Mouse (Mus musculus): ENCODE measurements around the gene Tecpr2. TPM values are rescaled to one million over a fixed set of nuclear protein-coding genes. Genes with fewer than 3 reads are reported as not detected.
A peak's percentile ranks its signal among the peaks of the same experiment; 100 is the strongest.

Tecpr2 gene
- polyA plus RNA-seq, 1 experiment from 2014 or later, result 6.2 TPM

DNA sequence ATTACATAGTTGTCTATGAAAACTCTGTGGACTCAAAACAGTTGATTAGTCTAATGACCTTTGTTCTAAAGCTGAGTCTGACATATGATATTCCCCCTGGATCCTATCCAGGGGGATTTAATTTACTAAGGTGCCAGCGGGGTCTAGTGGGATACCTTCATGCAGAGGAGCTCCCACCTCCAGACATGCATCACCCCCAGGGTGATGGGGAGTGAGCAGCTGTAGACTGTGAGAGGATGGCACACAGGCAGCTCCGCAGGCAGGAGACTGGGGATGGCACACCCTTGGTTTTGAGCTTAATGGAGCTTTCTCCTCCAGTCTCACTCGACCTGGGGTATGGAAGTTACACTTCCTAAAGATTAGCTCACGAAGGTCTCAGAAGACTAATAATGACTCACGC is 32.5 kb downstream of the Tecpr2 start:
- H3K4me1 ChIP-seq (replicated peaks), result no peaks in the 10 kb centered on the region
- H3K36me3 ChIP-seq, result peaks cover 56% of the 10 kb centered on the region
- no peaks in the 10 kb centered on the region for H3K9me3 ChIP-seq
- H3K4me2 ChIP-seq (replicated peaks), result no peak overlapping the region
- no peak overlapping the region for H3K4me3 ChIP-seq (replicated peaks)
- no peak for ATAC-seq
- no peak overlapping the region for H3K27ac ChIP-seq
- H3K9ac ChIP-seq (replicated peaks), result no peak overlapping the region
- H3K27me3 ChIP-seq, result no peaks in the 10 kb centered on the region
- WGBS, result 87% methylated on average over 5 of the region's 5 CpGs

DNA sequence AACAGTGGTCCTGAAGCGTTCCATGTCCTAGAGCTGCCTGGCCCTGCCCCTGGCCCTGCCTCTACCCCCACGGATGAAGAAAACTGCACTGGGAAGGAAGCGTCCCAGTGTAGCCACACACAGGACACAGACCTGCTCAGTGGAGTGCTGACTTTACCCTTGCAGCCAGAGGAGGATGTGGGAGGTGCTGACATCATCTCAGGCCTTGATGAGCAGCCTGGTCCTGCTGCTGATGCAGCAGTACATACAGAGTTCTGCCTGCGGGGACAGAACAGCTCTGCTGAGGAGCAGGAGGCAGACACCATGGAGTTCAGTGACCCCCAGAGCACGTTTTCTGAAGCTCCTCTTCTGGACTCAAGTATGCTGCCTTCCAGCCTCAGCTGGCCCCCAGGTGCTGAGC is 43.8 kb downstream of the Tecpr2 start:
- Histone ChIP-seq H3K9me3 (no peaks in the 10 kb centered on the region), H3K4me3 (replicated peaks) (no peak overlapping the region), H3K36me3 (peaks cover 57% of the 10 kb centered on the region), H3K27ac (no peak overlapping the region), H3K27me3 (no peaks in the 10 kb centered on the region), H3K9ac (replicated peaks) (no peak overlapping the region), H3K4me2 (replicated peaks) (no peak overlapping the region), H3K4me1 (replicated peaks) (no peaks in the 10 kb centered on the region)
- ATAC-seq, result no peak
- 89% methylated on average over 5 of the region's 5 CpGs for WGBS

DNA sequence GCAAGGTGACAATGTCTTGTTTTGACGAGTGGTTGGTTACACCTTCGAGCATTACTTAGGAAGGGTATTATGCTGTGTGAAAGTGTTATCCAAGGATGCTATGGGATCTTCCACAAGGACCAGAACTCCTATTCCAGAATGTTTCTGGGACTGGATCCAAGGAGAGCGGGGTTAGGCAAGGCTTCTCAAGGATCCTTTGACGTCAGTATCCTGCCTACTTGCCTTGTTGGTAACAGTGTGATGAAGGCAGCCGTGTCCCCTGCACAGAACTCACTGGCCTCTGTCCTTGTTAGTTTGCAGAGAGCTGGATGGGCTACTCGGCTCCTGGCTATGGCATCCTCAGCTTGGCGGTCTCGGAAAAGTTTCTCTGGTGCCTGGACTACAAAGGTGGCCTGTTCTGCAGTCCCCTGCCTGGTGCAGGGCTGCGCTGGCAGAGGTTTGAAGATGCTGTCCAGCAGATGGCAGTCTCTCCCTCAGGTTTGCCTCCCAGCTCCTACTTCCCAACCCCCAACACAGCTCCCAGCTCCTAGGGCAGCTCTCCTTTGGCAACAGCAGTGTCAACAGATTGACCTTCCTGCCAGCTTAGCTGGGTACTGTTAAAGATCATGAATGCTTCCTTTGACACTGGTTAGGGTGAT is 47.0 kb downstream of the Tecpr2 start:
- H3K36me3 ChIP-seq, result peaks cover 63% of the 10 kb centered on the region
- ATAC-seq, result peak; percentile 86
- H3K4me2 ChIP-seq (replicated peaks), result no peak overlapping the region
- no peaks in the 10 kb centered on the region for H3K27me3 ChIP-seq
- no peak overlapping the region for H3K4me3 ChIP-seq (replicated peaks)
- no peaks in the 10 kb centered on the region for H3K4me1 ChIP-seq (replicated peaks)
- no peaks in the 10 kb centered on the region for H3K9me3 ChIP-seq
- no peak overlapping the region for H3K9ac ChIP-seq (replicated peaks)
- 60% methylated on average over 9 of the region's 9 CpGs for WGBS
- H3K27ac ChIP-seq, result no peak overlapping the region

DNA sequence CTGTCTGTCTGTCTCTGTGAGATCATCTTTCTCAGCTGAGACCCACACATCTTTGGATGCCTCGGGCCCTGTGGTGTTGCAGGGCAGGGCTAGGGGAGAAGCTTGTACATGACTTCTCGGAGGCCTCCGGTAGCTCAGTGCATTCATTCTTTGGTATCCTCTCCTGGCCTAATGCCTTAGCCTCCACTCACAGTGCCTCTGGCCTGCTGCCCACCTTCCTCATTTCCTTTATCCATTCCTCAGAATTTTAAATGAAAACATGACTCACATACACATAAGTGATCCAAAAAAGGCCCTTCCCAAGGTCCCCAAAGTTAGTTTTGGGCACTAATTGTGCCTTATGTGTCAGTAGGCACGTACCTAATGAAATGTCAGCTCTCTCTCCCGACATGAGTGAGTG is 48.4 kb downstream of the Tecpr2 start:
- Histone ChIP-seq H3K9me3 (no peaks in the 10 kb centered on the region), H3K27ac (no peak overlapping the region), H3K9ac (replicated peaks) (no peak overlapping the region), H3K4me1 (replicated peaks) (no peaks in the 10 kb centered on the region), H3K4me2 (replicated peaks) (no peak overlapping the region), H3K36me3 (peaks cover 59% of the 10 kb centered on the region), H3K4me3 (replicated peaks) (no peak overlapping the region), H3K27me3 (no peaks in the 10 kb centered on the region)
- WGBS, result 92% methylated on average over 5 of the region's 5 CpGs
- ATAC-seq, result no peak

DNA sequence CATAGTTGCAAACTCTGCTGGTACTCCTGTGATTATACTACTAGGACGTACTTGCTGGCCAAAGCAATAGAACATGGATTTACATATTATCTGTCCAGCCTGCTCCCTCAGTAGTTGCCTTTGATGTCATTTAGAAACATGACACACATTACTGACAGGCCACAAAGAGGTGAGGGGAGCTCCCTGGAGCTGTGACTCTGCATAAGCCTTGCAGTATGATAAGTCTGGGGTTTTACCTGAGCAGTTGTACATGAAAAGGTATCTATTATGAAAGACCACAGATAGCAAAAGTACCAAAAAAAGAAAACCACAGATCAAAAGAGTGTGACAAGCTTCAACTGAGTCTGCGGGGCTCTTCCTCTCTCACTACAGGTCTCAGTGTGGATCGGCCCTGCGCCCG is 50.3 kb downstream of the Tecpr2 start:
- Histone ChIP-seq H3K36me3 (peaks cover 49% of the 10 kb centered on the region), H3K4me3 (replicated peaks) (no peak overlapping the region), H3K4me2 (replicated peaks) (no peak overlapping the region), H3K9ac (replicated peaks) (no peak overlapping the region), H3K27ac (no peak overlapping the region), H3K27me3 (no peaks in the 10 kb centered on the region), H3K4me1 (replicated peaks) (no peaks in the 10 kb centered on the region), H3K9me3 (no peaks in the 10 kb centered on the region)
- ATAC-seq, result no peak
- WGBS, result 95% methylated on average over 5 of the region's 5 CpGs

DNA sequence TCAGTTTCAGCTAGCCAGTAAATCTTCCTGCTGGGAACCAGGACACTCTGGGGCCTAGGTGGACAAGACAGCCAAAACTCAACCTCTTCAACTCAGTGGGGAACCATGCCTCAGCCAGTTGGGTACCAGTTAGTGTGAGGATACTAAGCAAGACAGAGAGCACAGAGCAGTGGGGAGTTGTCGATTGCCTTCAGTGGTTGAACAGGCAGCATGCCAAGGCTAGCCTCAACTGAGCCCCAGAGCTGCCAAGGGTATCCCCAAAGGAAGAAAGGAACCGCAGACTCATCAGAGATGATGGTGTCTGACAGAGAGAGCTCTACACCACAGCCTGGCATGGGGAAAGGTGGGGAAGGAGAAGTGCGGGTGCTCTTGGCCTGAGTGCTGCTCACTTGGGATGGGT is 51.8 kb downstream of the Tecpr2 start:
- Histone ChIP-seq H3K4me2 (replicated peaks) (no peak overlapping the region), H3K9ac (replicated peaks) (no peak overlapping the region), H3K36me3 (peaks cover 58% of the 10 kb centered on the region), H3K4me3 (replicated peaks) (no peak overlapping the region), H3K4me1 (replicated peaks) (no peaks in the 10 kb centered on the region), H3K9me3 (no peaks in the 10 kb centered on the region), H3K27ac (no peak overlapping the region), H3K27me3 (no peaks in the 10 kb centered on the region)
- WGBS, result 97% methylated on average over 3 of the region's 3 CpGs
- no peak for ATAC-seq

DNA sequence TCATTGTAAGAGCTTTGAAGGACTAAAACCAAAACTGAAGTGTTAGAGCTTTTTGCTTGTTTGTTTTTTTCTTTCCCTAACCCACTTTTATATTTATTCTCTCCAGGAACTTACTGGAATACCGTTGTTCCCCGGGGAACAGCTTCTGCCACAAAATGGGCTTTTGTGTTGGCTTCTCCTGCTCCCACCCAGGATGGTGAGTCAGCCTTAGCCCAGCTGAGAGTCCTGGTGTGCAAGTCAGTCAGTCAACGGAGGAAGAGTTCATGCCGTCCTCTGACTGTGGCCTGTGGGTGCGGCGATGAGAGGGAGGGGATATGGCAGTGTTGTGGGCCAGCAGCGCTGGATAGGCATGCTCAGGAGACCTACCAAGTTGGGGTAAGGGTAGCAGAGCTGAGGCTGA is 57.2 kb downstream of the Tecpr2 start:
- WGBS, result 85% methylated on average over 7 of the region's 7 CpGs
- Histone ChIP-seq H3K27me3 (no peaks in the 10 kb centered on the region), H3K9ac (replicated peaks) (no peak overlapping the region), H3K9me3 (no peaks in the 10 kb centered on the region), H3K27ac (no peak overlapping the region), H3K36me3 (peaks cover 70% of the 10 kb centered on the region), H3K4me2 (replicated peaks) (no peak overlapping the region), H3K4me1 (replicated peaks) (no peaks in the 10 kb centered on the region), H3K4me3 (replicated peaks) (no peak overlapping the region)
- ATAC-seq, result no peak

DNA sequence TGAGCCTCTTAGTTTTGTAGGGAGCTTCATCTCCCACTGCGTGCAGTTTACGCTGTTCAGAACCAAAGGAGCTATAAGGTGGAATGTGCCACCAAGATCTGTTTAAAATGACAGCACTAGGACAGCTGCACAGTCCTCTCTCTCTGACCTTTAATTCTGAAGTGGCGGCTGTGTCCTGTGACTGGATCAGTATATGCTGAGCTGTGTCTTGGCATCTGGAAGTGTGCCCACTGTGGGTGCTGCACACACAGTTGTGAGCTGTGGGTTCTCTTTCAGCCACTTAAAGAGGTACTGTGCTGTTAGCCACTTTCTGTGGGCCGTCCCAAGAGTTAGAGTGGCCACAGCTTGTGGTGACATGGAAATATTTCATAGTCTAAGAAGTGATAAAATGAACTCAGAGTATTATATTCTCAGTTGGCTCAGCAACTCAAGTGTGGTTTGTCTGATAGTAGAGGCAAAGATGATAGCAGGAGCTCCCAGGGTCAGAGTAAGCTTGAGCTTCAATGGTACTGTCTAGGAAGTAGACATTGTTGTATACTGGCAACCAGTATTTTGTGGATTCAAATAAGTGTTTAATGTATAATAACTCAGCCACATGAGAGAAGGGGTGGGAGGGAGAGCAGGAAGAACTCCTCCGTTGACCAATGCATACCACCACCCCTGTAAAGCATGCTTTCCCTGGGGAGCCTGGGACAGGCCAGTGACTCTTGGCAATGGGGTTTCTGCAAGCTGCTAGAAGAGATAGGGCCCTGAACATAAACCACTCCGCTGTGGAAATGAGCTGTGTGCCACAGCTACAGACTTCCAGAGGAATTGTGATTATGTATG is 59.2 kb downstream of the Tecpr2 start:
- Histone ChIP-seq H3K9ac (replicated peaks) (no peak overlapping the region), H3K9me3 (no peaks in the 10 kb centered on the region), H3K4me1 (replicated peaks) (no peaks in the 10 kb centered on the region), H3K27me3 (no peaks in the 10 kb centered on the region), H3K4me2 (replicated peaks) (no peak overlapping the region), H3K36me3 (peaks cover 56% of the 10 kb centered on the region), H3K4me3 (replicated peaks) (no peak overlapping the region), H3K27ac (no peak overlapping the region)
- WGBS, result 90% methylated on average over 6 of the region's 6 CpGs
- ATAC-seq, result no peak

DNA sequence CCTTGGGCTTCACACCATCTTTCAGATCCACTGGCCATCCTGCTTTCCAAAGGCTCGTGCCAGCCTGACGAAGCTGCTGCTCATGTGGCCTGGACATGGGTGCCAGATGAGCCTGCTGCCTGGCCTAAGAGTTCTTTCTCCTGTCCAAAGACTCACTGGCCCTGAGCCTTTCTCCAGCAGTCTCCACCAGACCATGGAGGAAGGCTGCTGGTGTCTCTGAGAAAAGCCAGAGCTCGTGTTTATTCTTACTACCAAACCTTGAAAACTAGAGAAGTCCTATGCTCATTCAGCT is 59.8 kb downstream of the Tecpr2 start:
- Histone ChIP-seq H3K4me3 (replicated peaks) (no peak overlapping the region), H3K36me3 (peaks cover 59% of the 10 kb centered on the region), H3K27ac (no peak overlapping the region), H3K27me3 (no peaks in the 10 kb centered on the region), H3K9ac (replicated peaks) (no peak overlapping the region), H3K4me1 (replicated peaks) (no peaks in the 10 kb centered on the region), H3K9me3 (no peaks in the 10 kb centered on the region), H3K4me2 (replicated peaks) (no peak overlapping the region)
- no peak for ATAC-seq
- WGBS, result 96% methylated on average over 3 of the region's 3 CpGs

DNA sequence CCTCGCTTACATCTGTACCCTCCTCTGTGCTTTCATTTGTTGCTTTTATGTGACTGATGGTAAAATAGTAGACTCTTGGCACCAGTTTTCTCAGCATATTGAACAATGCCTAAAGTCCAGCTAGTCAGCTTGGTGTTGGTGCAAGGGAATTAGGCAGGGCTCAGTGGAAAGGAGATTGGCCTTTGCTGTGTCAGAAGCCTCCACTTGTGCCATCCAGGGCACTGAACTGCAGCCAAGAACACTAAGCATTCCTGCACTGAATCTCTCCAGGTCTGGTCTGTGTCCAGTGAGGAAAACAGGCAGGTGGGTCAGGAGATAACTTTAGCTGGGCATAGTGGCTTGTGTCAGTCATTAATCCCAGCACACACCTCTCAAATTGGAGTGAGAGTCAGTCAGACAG is 60.3 kb downstream of the Tecpr2 start:
- H3K27me3 ChIP-seq, result no peaks in the 10 kb centered on the region
- H3K27ac ChIP-seq, result no peak overlapping the region
- H3K36me3 ChIP-seq, result peaks cover 60% of the 10 kb centered on the region
- no peak overlapping the region for H3K4me2 ChIP-seq (replicated peaks)
- 85% methylated on average over 1 of the region's 1 CpGs for WGBS
- no peaks in the 10 kb centered on the region for H3K9me3 ChIP-seq
- ATAC-seq, result no peak
- H3K4me1 ChIP-seq (replicated peaks), result no peaks in the 10 kb centered on the region
- H3K9ac ChIP-seq (replicated peaks), result no peak overlapping the region
- H3K4me3 ChIP-seq (replicated peaks), result no peak overlapping the region

DNA sequence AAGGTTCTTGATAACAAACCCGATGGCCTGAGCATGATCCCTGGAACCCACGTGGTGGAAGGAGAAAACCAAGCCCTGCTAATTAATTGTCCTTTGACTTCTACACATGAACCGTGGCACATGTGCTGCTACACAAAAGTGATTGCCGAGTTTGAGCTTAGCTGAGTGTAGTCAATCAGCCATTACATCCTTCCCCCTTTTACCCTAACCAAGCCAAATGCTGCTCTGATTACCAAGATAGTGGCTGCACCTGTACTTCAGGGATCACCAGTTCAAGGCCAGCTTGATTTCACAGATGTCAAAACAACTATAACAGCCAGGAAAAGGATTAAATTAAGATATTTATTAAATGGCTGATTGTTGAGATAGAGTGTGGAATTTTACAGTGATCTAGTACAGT is 61.1 kb downstream of the Tecpr2 start:
- Histone ChIP-seq H3K4me2 (replicated peaks) (no peak overlapping the region), H3K9me3 (no peaks in the 10 kb centered on the region), H3K27me3 (no peaks in the 10 kb centered on the region), H3K4me1 (replicated peaks) (no peaks in the 10 kb centered on the region), H3K36me3 (peaks cover 59% of the 10 kb centered on the region), H3K4me3 (replicated peaks) (no peak overlapping the region), H3K27ac (no peak overlapping the region), H3K9ac (replicated peaks) (no peak overlapping the region)
- ATAC-seq, result no peak
- WGBS, result 78% methylated on average over 4 of the region's 4 CpGs

DNA sequence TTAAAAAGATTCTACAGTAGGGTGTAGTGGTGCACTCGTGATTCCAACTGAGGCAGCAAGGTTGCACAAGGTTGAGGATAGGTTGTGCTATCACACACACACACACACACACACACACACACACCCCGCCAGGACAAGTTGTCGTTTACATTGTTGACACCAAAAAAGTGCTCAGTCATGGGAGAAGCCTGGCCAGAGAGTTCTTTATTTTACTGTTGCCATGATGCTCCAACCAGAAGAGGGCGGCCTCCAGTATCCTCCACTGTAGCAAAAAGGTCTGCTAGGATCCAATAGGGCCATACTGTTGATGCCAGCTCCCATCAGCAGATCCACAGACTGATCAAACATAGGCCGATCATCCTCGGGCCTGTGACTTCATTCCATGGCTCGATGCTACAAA is 62.2 kb downstream of the Tecpr2 start:
- Histone ChIP-seq H3K27me3 (no peaks in the 10 kb centered on the region), H3K27ac (no peak overlapping the region), H3K4me3 (replicated peaks) (no peak overlapping the region), H3K9me3 (no peaks in the 10 kb centered on the region), H3K9ac (replicated peaks) (no peak overlapping the region), H3K4me1 (replicated peaks) (no peaks in the 10 kb centered on the region), H3K4me2 (replicated peaks) (no peak overlapping the region), H3K36me3 (peaks cover 60% of the 10 kb centered on the region)
- 85% methylated on average over 7 of the region's 7 CpGs for WGBS
- ATAC-seq, result no peak
